Mouse (Mus musculus) hindbrain, embryonic 13.5 days (tissue): ENCODE results near the gene Trim28. TPM values are rescaled to one million over a fixed set of nuclear protein-coding genes. Genes with fewer than 3 reads are reported as not detected.
A peak's percentile ranks its signal among the peaks of the same experiment; 100 is the strongest.

Experiments
- ATAC-seq: fragments of 200-750 bp; cut with Nextera tagmentation; 2 replicates; pipeline ENCODE4 v1.8.0; 2017; ENCODE audit warnings: moderate TSS enrichment; ENCODE audit not compliant: low FRiP score
- H3K27ac ChIP-seq: fragments of 300-500 bp; sonication (generic); 2 replicates; pipeline ENCODE4 v1.5.1; 2015; ENCODE audit warnings: inconsistent platforms, mild to moderate bottlenecking, moderate library complexity
- H3K27me3 ChIP-seq: fragments of 300-500 bp; sonication (generic); 2 replicates; pipeline ENCODE4 v1.6.1; 2015; ENCODE audit warnings: mild to moderate bottlenecking, inconsistent platforms
- H3K36me3 ChIP-seq: fragments of 300-500 bp; sonication (generic); 2 replicates; pipeline ENCODE4 v1.6.1; 2015; ENCODE audit warnings: mild to moderate bottlenecking, inconsistent platforms
- H3K4me1 ChIP-seq: fragments of 300-500 bp; sonication (generic); replicated peaks from 2 replicates; pipeline ENCODE4 v1.6.1; 2015; ENCODE audit warnings: inconsistent platforms
- H3K4me2 ChIP-seq: fragments of 300-500 bp; sonication (generic); 2 replicates; pipeline ENCODE4 v1.6.1; 2015; ENCODE audit warnings: inconsistent platforms, mild to moderate bottlenecking, moderate library complexity
- H3K4me3 ChIP-seq: fragments of 300-500 bp; sonication (generic); 2 replicates; pipeline ENCODE4 v1.5.1; 2015; ENCODE audit warnings: mild to moderate bottlenecking, inconsistent platforms
- H3K9ac ChIP-seq: fragments of 300-500 bp; sonication (generic); 2 replicates; pipeline ENCODE4 v1.6.1; 2015; ENCODE audit warnings: mild to moderate bottlenecking, inconsistent platforms
- H3K9me3 ChIP-seq: fragments of 300-500 bp; sonication (generic); 2 replicates; pipeline ENCODE4 v1.6.1; 2016; ENCODE audit warnings: inconsistent platforms
- WGBS: fragments of 180-500 bp; shearing (Covaris S2); methylation state at CpG from one replicate; pipeline ENCODE4 v1.1.7; 2015; 5-methylcytosine and 5-hydroxymethylcytosine counted together
- polyA plus RNA-seq: library from polyadenylated mRNA; unstranded; fragments of >200 nt; fragmentation: Nextera tagmentation; extraction: Ambion mirVana; gene quantifications from 2 replicates; pipeline ENCODE4 v1.2.1, GENCODE M21; 2015

Trim28 gene
- polyA plus RNA-seq, 1 experiment from 2014 or later, result 216 TPM

DNA sequence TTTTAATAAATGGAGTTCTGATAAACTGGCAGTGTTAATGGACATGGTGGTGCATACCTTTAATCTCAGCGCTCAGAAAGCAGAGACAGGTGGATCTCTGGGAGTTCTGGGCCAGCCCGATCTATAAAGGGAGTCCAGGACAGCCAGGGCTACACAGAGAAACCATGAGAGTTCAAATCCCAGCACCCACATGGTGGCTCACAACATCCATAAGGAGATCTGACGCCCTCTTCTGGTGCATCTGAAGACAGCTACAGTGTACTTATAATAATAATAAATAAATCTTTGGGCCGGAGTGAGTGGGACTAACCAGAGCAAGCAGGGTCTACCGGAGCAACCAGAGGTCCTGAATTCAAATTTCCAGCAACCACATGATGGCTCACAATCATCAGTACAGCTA, 4.5 kb downstream of the Trim28 start:
- Histone ChIP-seq H3K27me3 (peaks cover 11% of the 10 kb centered on the region), H3K4me3 (no peak overlapping the region), H3K4me1 (peaks cover 25% of the 10 kb centered on the region), H3K9ac (no peak overlapping the region), H3K4me2 (no peak overlapping the region), H3K36me3 (peaks cover 39% of the 10 kb centered on the region), H3K27ac (no peak overlapping the region), H3K9me3 (no peaks in the 10 kb centered on the region)
- ATAC-seq, result no peak
- WGBS, result 73% methylated on average over 5 of the region's 5 CpGs

DNA sequence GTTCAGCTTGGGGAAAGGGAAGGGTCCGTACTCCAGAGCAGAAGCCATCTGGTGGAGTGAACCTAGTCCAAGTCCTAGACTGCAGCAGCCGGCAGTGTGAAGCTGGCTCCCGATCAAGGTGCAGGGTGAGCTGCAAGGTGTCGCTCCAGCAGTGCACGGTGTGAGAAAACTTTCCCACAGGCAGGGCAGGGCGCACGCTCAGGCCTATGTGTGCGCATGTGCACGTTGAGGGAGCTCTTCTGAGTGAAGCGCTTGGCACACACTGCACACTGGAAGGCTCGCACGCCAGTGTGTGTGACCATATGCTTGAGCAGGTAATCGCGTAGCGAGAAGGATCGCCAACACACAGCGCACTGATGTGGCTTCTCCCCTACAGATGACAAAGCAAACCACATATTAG, 7.1 kb downstream of the Trim28 start:
- Histone ChIP-seq H3K4me1 (peaks cover 39% of the 10 kb centered on the region), H3K4me3 (no peak overlapping the region), H3K27me3 (peaks cover 11% of the 10 kb centered on the region), H3K9me3 (no peaks in the 10 kb centered on the region), H3K36me3 (peaks cover 39% of the 10 kb centered on the region), H3K4me2 (no peak overlapping the region), H3K27ac (no peak overlapping the region), H3K9ac (peak overlapping the region; percentile 35; the same call in 1 of the 2 replicates)
- WGBS, result 88% methylated on average over 17 of the region's 17 CpGs
- ATAC-seq, result no peak

DNA sequence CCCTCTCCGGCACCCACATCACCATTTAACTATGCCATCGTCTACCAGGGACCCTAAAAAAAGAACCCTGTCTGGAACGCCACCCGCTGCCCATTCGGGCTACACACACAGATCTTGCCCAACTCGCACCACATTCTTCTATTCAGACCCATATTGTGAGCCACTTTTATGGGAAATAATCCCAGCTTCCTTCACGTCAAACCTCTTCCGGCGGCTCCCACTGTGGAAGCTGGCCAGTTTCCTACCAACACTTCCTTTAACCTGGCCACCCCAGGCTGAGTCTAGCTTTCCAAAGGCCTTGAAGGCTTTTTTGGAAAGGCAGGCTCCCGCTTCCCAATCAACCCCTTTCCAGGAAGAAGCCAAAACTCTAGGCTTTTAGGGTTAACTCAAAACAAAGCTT, 7.6 kb downstream of the Trim28 start:
- WGBS, result 89% methylated on average over 10 of the region's 10 CpGs
- Histone ChIP-seq H3K9ac (peak overlapping the region; percentile 35), H3K4me3 (no peak overlapping the region), H3K36me3 (peaks cover 39% of the 10 kb centered on the region), H3K27me3 (peaks cover 11% of the 10 kb centered on the region), H3K4me1 (peaks cover 39% of the 10 kb centered on the region), H3K4me2 (no peak overlapping the region), H3K27ac (no peak overlapping the region), H3K9me3 (no peaks in the 10 kb centered on the region)
- no peak for ATAC-seq

DNA sequence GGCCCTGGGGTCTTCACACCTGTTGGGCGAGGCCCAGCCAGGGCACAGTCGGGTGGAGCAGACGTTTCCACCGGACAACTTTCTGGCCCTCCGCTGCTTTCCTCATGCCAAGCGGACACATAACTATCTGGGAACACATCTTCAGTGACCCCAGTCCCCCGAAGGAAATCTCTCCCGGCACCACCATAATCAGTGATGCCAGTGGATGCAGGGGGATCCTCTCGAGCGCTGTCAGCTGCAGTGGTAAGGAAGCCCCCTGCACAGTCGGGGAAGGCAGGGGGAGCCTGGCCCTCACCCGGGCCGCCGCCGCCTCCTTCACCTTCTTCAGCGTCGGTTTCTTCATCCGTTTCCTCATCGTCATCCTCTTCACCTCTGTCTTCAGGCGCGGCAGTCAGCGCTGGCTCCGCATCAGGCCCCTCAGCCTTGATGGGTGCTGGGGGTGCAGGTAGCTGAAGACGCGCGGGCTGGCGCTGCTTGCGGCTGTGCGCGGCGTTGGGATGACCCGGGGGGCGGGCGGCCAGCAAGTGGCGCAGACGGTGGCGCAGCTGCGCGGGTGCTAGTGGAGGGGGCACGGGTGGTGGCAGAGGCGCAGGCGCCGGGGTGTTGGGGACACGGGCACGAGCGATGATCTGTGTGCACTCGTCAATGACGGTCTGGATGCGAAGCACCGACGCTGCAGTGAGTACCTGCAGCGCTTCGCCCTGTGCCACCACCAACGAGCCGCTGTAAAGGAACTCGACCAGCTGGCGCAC, 8.6 kb downstream of the Trim28 start:
- H3K36me3 ChIP-seq, result peaks cover 39% of the 10 kb centered on the region
- H3K27me3 ChIP-seq, result peaks cover 11% of the 10 kb centered on the region
- H3K9me3 ChIP-seq, result no peaks in the 10 kb centered on the region
- peak overlapping the region; percentile 74 for H3K4me2 ChIP-seq
- peak overlapping the region; percentile 69 for H3K4me3 ChIP-seq
- 38% methylated on average over 56 of the region's 57 CpGs for WGBS
- H3K27ac ChIP-seq, result no peak overlapping the region
- ATAC-seq, result no peak
- peak overlapping the region; percentile 84 for H3K9ac ChIP-seq
- peaks cover 39% of the 10 kb centered on the region for H3K4me1 ChIP-seq

DNA sequence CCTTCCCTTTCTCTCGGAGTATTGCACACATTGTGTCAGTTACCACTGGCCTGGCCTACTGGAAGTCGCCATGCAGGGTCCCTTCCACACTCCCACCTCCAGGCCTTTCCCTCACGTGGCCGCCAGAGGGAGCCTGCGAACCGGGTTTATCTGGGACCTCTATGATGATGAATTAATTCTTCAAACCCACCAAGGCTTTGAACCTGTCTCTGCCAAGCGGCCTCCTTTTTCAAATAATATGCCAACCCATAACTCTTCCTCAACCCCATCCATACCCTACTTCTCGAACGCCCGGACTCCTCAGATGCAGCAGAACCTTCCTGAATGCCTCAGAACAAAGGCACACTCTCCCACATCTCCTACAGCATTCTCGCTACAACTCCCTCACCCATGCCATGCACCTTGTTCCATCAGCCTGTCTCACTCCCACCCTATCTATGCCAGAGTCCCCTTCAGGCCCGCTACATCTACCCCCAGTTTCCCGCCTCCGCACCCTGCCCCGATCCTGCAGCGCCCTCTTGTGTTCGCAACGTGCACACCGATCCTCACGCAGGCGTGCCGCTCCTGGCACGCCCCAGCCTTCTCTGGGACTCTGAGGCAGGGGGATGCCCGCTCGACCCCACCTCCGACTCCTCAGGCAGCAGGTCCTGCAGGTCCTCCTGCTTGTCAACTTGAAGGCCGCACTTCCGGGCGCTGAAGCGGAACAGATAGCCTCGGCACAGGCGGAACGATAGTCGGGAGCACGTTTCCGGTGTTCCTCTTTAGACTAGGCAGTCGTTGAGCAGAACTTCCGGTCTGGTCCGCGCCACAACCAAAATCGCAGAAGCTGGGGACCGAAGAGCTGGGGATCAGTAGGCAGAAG, 10.5 kb downstream of the Trim28 start:
- H3K9ac ChIP-seq, result peak overlapping the region; percentile 84
- H3K27me3 ChIP-seq, result peaks cover 16% of the 10 kb centered on the region
- no peaks in the 10 kb centered on the region for H3K9me3 ChIP-seq
- ATAC-seq, result peak; percentile 90
- under 1% methylated on average over 42 of the region's 42 CpGs for WGBS
- H3K4me1 ChIP-seq, result peaks cover 39% of the 10 kb centered on the region
- peaks cover 35% of the 10 kb centered on the region for H3K36me3 ChIP-seq
- H3K27ac ChIP-seq, result peak overlapping the region; percentile 95
- peak overlapping the region; percentile 69 for H3K4me3 ChIP-seq
- peak overlapping the region; percentile 74 for H3K4me2 ChIP-seq

DNA sequence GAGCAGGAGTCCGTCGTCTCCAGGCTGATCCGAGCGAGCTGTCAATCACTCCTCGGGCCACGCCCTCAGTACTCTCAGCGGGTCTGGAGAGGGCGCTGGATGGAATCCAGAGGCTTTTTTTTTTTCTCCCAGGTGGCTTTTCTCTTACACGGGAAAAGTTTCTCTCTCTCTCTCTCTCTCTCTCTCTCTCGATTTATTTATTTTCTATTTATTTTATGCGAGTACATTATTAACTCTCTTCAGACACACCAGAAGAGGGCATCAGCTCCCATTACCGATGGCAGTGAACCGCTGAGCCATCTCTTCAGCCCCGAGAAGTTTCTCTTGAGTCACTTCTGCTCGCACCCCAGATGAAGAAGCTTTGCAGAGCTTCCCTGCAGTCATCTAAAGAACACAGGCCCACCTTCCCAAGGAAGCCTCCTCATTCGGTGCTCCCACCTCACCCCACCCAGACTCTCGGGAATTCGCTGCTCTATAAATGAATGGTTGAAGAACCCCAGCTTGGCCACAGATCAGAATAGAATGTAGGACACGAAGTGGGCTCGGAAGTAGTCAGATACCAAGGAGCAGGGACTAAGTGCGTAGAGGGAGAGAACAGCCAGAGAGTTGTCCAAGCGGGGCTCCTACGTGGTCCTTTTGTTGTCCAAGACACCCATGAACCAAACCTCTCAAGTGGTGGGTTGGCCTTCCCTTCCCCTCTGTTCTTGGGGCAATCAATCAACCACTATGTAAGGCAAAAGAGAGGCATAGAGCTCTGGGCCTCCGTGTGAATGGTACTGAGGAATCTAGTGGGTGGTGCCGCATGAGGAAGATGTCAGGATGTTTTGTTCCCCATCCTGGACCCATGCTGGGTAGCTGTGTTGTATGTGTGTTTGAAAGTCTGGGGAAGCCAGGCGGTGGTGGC, 11.3 kb downstream of the Trim28 start, which contains the start of gene Zbtb45:
Zbtb45 (minus strand) TSS at position 30 of the 904 bp plus-strand sequence.
- H3K36me3 ChIP-seq, result peaks cover 27% of the 10 kb centered on the region
- peaks cover 16% of the 10 kb centered on the region for H3K27me3 ChIP-seq
- H3K4me3 ChIP-seq, result peak within 1 kb of the TSS; percentile 69
- peak within 1 kb of the TSS; percentile 95 for H3K27ac ChIP-seq
- no peak for ATAC-seq
- H3K9ac ChIP-seq, result peak within 1 kb of the TSS; percentile 84
- peak within 1 kb of the TSS; percentile 74 for H3K4me2 ChIP-seq
- H3K4me1 ChIP-seq, result peaks cover 39% of the 10 kb centered on the region
- WGBS, result 7% methylated on average over 26 of the region's 26 CpGs
- H3K9me3 ChIP-seq, result no peaks in the 10 kb centered on the region

DNA sequence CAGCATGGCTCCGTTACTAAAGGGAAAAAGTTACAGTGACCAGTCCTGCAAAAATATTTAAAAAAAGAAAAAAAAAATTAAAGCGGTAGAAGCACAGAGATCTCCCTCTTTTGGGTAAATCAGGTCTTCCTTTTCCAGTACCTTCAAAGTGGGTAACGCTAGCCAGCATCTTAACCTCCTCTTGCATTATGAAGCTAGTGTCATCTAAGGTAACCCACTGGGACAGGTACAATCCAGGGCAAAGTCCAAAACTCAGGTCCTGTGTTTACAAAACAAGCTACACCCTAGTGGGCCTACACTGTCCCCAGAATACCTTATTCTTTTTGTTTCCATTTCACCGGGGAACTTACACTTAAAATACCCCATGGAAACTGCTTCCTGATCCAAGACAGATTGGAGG, 14.8 kb downstream of the Trim28 start:
- H3K4me1 ChIP-seq, result peaks cover 11% of the 10 kb centered on the region
- H3K4me2 ChIP-seq, result no peak overlapping the region
- 0 out of 2 replicates have a peak, but pooled peaks cover 4% of the 10 kb centered on the region for H3K27me3 ChIP-seq
- H3K36me3 ChIP-seq, result no peaks in the 10 kb centered on the region
- no peak overlapping the region for H3K9ac ChIP-seq
- H3K4me3 ChIP-seq, result no peak overlapping the region
- 65% methylated on average over 4 of the region's 4 CpGs for WGBS
- ATAC-seq, result no peak
- H3K27ac ChIP-seq, result no peak overlapping the region
- H3K9me3 ChIP-seq, result no peaks in the 10 kb centered on the region

DNA sequence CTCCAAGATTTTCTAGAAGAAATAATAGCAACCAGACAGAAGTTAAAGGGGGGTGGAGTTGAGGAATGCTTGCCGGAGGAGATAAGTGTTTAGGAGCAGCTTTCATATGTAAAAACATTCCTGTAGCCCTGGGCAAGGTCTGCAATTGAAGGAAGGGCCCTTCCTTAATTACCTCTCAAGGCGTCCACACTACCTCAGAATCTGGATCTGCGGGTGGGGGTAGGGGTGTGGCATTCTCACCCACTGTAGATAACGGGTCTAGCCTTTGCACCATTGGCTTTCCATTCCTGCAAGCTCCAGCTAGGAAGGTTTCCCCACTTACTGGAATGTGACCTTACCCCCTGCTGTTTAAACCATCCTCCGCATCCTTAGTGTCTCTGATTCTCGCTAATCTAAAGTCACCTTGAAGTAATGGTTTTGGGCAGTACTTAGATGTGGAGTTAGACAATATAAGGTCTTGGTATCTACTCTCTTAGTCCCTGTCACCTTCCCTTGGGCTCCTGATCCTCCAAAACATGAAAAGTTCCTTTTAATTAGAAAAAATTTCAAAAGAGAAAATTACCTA, 15.4 kb downstream of the Trim28 start:
- no peak overlapping the region for H3K9ac ChIP-seq
- H3K4me3 ChIP-seq, result no peak overlapping the region

DNA sequence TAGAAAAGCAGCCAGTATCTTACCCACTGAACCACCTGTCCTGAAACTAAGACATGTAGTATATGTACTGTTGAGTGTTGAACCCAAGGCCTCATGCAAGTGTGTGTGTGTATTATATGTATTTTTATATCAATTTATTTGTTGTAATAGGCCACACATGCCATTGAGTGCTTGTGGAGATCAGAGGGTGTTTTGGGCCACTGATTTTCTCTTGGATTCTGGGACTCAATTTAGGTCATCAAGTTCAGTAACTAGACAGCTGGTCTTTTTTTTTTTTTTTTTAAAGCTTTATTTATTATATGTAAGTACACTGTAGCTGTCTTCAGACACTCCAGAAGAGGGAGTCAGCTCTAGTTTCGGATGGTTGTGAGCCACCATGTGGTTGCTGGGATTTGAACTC, 16.3 kb downstream of the Trim28 start:
- Histone ChIP-seq H3K27me3 (0 out of 2 replicates have a peak, but pooled peaks cover 4% of the 10 kb centered on the region), H3K4me3 (no peak overlapping the region), H3K4me1 (peaks cover 6% of the 10 kb centered on the region), H3K27ac (no peak overlapping the region), H3K9me3 (no peaks in the 10 kb centered on the region), H3K36me3 (no peaks in the 10 kb centered on the region), H3K4me2 (no peak overlapping the region), H3K9ac (no peak overlapping the region)
- 84% methylated on average over 1 of the region's 1 CpGs for WGBS
- no peak for ATAC-seq

More for the DNA sequence above, 15.4 kb downstream of the Trim28 start:
- Histone ChIP-seq H3K4me1 (peaks cover 7% of the 10 kb centered on the region), H3K9me3 (no peaks in the 10 kb centered on the region), H3K36me3 (no peaks in the 10 kb centered on the region), H3K27ac (no peak overlapping the region), H3K4me2 (no peak overlapping the region), H3K27me3 (0 out of 2 replicates have a peak, but pooled peaks cover 4% of the 10 kb centered on the region)
- ATAC-seq, result no peak
- 36% methylated on average over 6 of the region's 6 CpGs for WGBS

DNA sequence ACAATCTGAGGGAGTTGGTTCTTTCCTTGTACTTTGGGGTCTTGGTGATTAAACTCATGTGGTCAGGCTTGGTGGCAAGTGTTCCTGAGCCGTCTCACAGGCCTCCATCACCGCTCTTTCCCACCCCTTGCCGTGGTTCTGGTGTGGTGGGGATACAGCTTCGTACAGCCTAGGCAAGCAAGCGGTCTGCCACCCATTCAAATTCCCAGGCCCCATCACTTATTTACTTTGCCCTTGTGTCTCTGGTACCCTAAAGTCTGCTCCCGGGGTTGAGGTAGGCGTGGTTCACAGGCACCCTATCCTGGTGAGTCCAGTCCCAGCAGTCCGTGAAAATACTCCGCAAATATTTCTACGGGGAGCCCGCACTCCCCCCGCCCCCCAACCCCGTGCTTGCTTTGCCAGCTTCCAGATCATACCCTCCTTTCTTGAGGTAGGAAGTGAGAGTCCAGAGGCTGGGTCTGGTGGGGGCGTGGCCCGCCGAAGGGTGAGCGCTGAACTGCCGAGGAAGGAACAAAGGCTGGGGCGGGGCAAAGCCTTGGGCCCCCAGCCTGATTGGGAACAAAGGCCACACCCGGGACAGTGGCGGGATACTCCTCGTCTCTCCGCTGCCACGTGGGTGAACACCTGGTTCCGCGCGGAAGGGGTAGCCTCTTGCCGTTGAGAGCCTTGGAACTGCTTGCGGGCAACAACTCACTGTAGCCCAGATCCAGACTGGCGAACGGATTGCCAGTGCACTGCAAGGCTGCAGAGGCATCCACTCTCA, 24.0 kb downstream of the Trim28 start:
- Histone ChIP-seq H3K27me3 (no peaks in the 10 kb centered on the region), H3K9me3 (no peaks in the 10 kb centered on the region), H3K4me2 (peak overlapping the region; percentile 98), H3K36me3 (peaks cover 23% of the 10 kb centered on the region), H3K4me3 (peak overlapping the region; percentile 87), H3K4me1 (peaks cover 37% of the 10 kb centered on the region), H3K9ac (peak overlapping the region; percentile 98), H3K27ac (peak overlapping the region; percentile 100)
- 2% methylated on average over 31 of the region's 31 CpGs for WGBS
- ATAC-seq, result peak; percentile 52
